Mouse (Mus musculus) bone marrow, adult 2 months (tissue): ENCODE measurements around the gene Pth1r.

Experiments used
- CTCF ChIP-seq: fragments of 200-500 bp; IDR thresholded peaks from 2 replicates; pipeline ENCODE4 v1.5.1; 2011; ENCODE audit warnings: low read length, control low read depth; ENCODE audit not compliant: control insufficient read depth, insufficient read depth
- POLR2A ChIP-seq: fragments of 200-500 bp; IDR thresholded peaks from 2 replicates; pipeline ENCODE4 v1.6.1; 2011; ENCODE audit warnings: low read depth, mild to moderate bottlenecking, control low read depth, low read length, borderline replicate concordance; ENCODE audit not compliant: control insufficient read depth

- TF ChIP-seq POLR2A, result no peak
- no peak for TF ChIP-seq CTCF
Measured at GRCm38 (mm10) chr9:110706784-110707183, 40.2 kb downstream of the Pth1r start.
